Mouse (Mus musculus) induced T-regulatory cell, adult 2 months (primary cell): ENCODE data around the gene Phldb2.

Source experiments
- DNase-seq: peaks from one replicate; pipeline ENCODE4 v3.0.0-alpha.2; 2012; ENCODE audit warnings: low read depth

Gene Phldb2

DNA sequence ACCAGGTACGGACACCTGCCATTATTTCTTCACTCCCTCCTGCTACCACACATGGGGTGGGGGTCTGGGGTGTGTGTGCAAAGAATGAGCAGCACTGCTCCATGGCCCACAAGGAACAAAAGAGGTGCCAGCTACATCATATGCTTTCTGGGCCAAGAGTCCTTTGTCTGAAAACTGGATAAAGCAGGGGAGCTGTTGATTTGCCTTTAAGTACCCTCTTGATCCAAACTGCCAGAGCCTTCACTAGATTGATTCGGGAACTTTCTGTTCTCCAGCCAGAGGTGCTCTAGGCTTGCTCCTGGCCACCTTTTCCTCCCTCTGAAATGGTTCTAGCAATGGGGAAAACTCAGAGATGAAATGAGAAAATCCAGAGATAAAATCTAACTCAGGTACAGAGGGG lies 164.1 kb downstream of the Phldb2 start:
- DNase-seq = no peak

DNA sequence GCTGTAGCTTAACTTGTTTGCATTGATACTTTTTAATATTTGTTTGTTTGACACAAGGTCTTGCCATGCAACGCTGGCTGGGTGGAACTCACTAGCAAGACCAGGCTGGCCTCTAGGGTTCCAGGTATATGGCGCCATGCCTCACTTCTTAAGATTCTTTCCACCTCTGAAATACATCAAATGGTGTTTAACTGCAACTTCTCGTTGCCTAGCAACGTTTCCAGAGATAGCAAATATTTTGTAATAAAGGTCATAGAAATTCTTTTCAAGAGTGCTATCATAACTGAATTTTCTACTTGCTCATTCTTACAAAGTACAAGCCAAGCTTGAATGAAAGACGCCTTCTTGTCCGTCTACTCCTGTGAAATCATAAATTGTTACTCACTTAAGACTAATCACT lies 165.7 kb downstream of the Phldb2 start:
- no peak for DNase-seq

DNA sequence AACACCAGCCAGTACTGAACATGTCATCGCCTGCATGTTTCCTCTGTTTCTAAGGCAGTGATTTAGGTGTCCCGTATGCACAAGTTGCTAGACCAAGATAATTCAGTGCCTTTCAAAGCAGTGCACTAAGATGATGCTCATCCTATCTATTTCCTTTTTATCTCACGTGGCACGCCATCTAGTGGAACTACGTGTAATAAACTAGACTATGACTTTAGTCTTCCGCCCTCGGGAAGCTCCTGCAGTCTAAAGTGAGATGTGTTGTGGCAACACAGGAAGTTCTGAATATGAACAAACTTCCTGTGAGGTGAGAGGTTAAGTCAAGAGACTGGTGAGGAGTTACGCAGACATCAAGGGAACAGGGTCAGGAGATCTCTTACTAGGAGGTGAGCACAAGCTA lies 166.8 kb downstream of the Phldb2 start:
- peak; percentile 81 for DNase-seq

DNA sequence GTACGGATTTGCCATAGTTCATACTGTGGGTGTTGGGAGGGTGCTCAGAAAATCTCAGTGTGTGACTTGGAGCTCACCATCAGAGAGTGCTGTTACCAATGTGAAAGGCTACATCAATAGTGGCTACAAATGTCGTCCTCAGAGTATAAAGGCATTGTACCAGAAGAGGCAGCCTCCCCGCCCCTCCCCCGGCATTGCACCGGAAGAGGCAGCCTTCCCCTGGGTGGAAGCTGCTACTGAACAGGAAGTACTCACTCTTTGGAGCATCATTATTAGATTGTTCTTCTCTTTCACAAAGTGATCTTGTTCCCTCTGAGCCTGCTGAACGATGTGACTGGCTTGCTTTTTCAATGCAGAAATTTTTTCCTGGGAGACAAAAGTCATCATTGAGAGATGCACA lies 173.4 kb downstream of the Phldb2 start:
- DNase-seq = no peak

DNA sequence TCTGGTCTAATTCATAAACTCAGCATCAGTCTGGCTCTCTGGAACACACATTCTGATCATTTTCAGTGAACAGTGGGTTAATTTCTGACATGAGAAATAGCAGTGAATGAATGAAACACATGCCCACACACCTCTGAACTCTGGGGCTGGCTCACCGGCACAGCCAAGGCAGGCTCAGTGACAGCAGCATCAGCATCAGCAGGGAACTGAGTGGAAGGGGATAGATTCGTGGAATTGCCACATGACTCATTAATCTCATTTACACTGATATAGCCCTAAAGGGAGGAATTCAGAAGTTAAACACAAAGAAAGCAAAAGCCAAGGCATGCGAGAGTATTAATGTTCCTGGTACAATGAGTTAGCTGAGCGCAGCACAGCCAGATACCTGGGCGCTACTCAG lies 178.6 kb downstream of the Phldb2 start:
- no peak for DNase-seq

DNA sequence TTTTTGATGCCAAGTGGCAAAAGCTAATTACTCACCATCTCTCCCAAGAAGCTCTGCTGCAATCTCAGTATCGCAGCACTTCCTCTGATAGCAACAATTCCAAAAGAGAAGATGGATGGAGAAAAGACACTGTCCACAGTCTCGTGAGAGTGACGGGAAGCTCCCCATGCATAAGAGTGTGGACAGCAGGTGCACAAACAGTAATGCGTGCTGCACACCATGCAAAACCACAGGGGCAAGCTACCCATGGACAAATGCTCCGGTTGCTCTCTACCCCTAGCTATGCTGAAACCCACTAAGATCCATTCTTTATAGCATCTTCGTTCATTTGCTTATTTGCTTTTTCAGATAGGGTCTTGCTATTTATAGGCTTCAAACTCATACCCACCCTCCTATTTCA lies 182.5 kb downstream of the Phldb2 start:
- no peak for DNase-seq

DNA sequence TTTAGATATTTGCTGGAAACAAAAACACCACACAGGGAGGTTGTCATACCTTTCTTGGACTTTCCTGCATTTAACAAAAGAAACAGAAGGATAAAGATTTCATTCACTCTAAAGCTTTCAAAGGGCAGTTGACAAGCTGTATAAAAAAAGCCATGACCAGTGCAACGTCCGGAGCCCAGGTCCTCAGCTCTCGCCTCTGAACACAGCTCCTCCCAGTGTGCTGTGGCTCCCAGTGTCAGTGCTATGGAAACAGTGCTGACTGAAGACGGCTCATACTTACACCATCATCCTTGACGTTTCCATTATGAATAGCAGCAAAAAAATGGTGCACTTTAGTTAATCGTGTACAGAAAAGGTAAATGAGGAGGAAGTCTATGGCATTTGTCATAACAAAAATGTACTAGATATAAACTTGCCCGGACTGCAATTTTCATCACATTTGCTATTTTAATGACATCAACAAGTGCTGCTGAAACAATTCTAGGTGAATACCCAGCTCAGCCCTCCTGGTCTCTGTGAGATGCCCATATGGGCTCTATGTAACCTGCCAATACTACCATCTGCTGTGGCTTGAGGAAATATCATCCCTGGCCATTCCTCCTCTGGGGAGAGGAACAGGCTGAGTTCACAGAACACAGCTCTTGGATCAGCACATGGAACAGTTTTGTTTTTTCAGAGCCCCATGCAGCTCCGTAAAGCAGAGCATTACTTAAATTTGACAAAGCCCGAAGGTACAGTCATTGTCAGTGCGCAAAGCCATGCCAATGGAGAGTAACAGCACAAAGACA lies 185.4 kb downstream of the Phldb2 start:
- no peak for DNase-seq

DNA sequence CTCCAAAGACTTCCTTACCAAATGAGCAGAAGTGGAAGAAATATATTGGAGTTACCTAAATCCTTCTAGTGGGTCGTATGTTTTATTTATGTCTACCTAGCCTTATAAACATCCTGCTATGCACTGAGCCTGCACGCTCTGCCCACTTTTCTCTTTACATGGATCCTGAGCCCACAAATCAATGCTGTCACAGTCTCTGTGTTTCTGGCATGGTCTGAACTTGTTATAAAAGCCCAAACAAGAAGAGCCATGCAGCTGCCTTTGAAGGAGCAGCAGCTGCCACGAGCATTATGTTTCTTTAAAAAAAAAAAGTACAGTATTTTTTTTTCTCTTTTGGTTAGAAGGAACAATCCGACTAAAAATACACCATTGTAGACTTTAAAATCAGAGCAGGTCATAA lies 186.0 kb downstream of the Phldb2 start:
- DNase-seq = no peak

DNA sequence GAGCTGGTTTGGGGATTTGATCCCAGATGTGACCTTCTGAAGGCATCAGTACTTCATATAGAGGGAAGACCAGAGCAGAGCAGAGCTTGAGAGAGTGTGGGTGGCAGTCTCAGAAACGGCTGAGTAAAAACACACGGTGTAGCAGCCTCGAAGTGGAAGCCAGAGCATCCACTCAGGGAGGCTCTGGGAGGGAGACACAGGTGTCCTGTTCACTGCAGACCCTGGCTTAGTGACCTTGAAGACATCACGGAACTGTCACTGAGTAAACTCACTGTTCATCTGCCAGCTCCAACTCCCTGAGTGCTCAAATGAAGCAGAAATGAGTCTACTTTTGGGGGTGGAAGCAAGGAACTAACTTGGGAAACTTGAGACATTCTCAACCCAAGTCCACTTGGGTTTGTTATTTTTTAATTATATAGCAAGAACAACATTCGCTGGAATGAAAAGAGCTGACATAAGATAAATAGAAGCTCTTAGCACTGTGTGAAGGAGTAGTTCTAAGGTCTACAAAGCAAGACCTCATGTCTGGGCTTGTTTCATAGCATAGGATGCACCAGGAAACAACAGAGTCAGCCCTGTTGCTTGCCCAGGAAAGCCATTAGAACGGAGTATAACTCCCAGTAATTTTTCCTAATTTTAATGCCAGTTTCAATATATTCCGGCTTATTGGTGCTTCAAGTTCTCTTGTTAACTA lies 187.4 kb downstream of the Phldb2 start:
- no peak for DNase-seq

DNA sequence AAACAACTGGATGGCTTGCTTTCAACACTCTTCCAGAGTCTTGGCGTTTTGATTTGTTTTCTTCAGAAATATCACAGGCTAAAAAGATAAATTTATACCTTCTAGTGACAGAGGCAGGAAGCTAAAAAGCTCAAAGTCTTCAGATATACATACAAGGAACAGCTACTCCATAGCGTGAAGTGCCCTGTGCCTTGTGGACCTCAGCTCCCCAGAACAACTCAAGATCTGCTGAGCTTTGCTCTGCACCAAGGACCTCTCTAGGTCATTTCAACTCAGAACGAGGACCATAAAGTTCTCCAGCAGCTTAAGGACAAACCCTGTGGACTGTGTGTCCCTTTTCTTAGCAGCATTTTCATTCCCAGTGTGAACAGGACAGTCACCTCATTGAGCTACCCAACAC lies 188.3 kb downstream of the Phldb2 start:
- no peak for DNase-seq

DNA sequence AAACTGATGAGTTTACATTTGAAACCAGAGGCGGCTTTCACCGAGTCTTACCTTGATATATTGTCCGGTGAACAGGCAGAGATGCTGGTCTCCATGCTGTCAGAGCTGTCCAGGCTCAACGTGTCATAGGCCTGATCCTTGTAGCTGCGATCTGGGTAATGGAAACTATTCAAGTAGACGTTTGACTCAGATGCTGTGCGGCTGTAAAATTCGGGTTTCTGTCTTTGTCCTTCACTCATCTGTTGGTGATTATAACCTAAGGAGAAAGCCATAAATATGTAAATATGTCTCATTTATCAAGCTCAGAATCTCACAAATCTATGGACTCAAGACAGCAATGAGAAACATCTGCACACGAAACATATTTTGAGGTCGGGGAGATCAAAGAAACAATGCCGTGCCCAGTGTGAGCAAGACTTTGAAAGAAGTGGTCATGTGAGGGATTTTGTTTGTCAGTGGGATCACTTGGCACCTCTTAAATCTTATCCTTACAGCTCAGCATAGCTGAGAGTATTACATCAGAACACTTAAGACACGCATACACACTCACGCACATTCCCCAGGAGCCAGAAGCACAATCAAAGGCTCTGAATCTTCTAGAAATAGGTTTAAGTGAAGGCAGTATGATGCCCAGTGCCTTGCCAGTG lies 190.4 kb downstream of the Phldb2 start:
- DNase-seq = no peak

DNA sequence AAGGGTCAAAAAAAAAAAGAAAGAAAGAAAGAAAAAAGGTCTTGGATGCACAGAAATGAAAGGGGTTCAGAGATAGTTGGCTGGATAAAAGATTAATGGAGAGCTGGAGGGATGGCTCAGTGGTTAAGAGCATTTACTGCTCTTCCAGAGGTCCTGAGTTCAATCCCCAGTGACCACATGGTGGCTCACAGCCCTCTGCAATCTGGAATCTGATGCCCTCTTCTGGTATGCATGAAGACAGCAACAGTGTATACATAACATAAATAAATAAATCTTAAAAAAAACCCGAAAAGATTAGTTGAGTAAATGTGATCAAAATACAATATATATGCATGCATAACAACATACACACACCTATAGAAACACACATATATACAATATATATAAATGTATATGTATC lies 192.0 kb downstream of the Phldb2 start:
- DNase-seq = no peak

DNA sequence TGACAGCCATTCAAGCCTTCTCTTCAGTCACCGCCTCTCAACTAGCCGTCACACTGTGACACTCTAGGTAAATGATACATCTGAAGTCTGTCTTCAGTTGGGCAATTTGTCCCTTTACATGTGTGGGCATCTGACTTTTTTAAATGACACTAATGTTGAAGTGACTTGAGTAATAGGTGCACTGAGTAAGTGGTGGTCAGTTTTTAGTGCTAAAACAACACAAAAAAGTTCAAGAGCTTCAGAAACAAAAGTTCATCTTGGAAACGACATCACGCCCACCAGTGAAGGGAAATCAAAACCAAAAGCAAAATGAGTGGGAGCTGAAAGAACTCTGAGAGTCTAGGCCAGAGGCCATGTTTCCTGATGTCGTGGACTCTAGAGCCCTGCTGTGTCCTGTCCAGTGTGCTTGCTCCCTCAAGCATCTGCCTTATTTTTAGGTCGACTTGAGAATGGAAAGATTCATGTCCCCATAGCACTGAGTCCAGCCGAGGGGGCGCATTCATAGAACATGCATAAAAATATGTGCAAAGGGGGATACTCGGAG lies 194.6 kb downstream of the Phldb2 start:
- DNase-seq = peak; percentile 65

DNA sequence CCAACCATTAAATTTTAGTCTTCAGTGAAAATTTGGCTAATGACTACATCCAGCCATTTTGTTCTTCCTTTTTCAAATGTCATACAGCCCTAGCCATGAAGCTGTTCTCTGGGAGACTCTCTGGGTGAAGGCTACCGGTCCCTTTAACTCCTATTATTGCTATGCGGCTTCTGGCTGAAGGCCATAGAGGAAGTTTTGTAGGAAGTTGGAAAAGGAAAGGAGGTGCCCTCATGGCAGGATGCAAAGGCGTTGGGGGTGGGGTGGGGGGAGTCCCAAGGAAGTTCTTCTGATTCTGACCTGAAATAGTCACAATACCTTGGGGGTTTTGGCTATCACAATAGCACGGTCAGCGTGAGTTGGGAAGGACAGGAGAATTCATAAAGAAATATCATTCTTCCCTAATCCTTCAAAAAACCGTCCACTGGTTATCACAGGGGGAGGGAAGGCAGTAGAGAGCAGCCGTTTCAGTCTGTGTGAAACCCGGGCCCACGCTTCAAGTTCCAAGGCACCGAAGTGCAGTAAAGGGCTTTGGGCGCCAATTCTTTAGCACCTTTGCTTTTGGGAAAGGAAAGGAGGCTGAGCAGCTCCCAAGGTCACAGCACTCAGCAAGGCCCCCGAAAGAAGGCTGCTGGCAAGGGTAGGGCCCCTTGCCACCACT lies 195.8 kb downstream of the Phldb2 start:
- peak; percentile 45 for DNase-seq

DNA sequence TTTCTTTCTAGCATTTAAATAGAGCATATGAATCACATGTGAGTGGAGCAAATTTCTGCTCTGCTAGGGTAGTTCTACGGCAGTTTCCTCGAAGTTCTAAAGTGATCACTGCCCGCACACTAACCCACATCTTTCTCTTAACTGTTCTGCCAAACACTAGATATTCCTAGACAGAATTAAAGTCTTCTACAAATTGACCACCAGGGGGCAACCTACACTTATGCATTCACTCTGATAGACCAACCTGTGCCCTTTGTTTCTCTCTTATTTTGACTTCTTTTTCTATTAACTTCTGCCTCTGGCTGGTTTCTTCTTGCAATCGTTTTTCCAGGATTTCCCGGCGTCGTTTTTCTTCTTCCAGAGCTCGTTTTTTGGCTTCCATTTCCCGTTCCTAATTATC lies 196.5 kb downstream of the Phldb2 start:
- DNase-seq = peak; percentile 85

DNA sequence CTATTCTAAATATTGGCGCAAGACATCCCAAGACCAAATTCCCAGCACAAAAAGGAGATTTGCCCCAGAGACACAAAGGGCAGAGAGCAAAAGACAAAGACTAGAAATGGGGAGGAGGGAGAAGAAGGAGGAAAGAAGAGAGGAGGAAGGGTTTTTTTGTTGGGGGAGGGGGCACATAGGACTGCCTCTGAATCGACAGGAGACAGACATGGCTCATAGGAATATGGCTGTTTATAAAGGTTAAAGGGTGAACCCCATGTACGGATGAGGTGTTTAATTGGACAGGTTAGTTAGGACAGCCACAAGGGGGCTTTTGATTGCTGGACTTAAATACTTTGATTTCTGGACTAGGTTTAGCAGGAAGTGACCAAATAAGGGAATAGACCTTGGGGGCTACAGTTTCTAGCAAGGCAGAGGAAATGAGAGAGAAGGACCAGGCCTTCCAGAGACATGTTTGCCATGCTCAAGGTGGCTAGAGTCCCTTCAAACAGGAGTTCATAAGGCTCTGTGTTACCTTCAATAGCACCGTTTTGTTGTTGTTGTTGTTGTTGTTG lies 209.7 kb downstream of the Phldb2 start:
- peak; percentile 35 for DNase-seq

DNA sequence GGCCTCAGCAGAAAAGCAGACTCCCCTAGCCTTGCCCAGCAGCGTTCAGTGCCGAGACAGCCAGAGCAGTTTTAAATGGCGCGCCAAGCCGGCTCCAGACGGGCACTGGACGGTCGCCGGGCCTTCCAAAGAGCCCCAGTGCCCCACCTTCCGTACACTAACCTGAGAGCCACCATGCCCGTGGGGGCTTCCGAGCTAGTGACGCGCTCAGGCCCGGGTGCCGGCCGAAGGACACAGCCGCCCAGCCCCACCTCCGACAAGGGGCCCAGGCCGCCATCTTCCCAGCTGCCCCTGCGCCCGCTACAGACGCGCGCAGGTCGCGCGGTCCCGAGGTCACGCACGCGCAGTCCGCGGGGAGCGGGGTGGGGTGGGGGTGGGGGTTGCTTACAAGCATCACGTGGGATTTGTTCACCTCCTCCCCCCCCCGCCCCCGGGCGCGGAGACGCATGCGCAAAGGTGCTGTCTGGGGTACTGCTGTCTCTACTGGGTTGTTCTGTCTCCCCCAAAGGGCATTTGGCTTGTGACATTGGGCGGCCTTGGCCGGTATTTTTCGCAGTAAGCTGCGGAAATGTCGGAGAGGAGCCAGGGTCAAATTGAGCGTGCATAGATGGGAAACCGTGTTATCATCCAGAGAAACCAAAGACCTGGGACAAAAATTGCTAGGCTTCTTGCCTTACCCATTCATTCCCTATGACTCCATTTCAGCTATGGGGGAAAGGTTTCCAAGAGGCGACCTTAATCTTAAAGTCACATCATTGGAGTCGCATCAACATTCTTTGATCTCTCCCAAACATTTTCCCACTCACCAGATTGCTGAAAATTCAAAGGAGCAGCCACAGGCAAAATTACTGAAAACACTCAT lies 210.6 kb downstream of the Phldb2 start, which contains the start of gene Abhd10:
Gene Abhd10, minus strand, starts transcription at position 341 of the 862 bp plus-strand sequence.
- peak; percentile 96 for DNase-seq

DNA sequence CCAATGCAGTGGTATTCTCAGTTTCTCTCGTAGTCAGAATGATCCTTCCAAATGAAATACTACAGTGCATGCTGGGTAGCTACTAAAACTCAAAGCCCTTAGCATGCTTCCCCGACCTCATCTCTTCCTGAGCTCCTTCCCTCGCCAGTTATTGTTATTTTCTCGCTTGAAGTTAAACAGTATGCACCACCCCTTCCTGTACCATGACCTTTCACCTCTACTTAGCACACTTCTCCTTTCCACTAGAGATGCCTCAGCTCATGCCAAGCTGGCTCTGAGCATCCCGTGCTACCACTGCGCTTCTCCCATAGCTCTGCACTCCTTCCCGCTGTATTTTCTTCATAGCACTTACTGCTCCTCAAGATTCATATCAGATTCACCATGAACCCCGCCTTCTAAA lies 215.5 kb downstream of the Phldb2 start:
- no peak for DNase-seq

DNA sequence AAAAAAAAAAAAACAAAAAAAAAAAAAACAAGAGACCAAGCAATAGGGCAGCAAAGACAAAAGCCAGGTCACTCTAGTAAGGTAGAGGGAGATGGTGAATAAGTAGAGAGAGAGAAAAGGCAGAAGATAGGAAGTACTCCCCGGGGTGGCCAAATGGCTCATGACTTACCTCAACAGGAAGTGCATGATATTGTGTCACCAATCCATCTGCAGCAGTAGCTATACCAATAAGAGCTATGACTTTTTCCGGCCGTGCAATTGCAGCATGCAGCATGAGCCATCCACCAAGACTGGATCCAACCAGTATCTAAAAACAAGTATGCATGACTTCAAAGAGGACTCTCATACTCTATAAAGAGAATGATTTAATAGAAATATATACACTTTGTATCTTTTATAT lies 216.7 kb downstream of the Phldb2 start:
- no peak for DNase-seq

DNA sequence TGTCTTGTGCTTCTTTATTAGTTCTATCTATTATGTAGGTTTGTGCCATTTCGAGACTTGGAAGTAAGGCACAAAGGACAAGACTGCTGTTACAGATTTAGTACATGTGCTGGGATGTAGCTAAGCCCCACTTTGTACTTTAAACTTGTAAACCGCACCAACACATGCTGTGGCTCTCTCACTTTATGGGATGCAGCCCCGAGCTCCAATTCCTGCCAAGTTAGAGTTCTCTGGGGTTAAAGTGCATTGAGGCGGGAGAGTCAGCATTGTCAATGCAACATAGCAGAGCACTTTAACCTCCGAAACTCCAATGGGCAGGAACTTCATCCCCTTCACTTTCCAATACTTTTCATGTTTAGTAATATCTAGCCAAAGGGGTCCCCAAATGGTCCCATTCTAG lies 224.2 kb downstream of the Phldb2 start:
- DNase-seq = no peak

DNA sequence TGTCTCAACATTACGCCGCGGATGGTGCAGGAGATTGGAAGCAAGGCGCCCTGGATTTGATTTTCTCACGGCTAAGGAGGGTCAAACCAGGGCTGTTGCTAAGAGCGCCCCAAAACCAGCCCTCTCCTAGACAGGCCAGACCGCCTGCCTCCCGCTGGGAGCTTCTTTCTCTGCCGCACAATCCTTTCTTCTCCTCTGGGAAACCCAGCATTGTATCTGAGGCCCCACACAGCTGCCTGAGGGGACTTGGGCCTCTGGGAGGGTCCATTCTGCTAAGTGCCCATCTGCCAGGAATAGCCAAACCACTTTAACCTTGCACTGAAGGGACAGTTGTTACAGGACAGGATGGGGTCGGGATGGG lies 228.7 kb downstream of the Phldb2 start:
- DNase-seq = no peak
